Mouse (Mus musculus) small intestine, adult 2 months (tissue): ENCODE measurements around the gene Tmem169. TPM values are rescaled to one million over a fixed set of nuclear protein-coding genes. Genes with fewer than 3 reads are reported as not detected.

ENCODE experiments used
- H3K27ac ChIP-seq: fragments of 200-500 bp; 2 replicates; pipeline ENCODE4 v1.5.1; 2012; ENCODE audit warnings: low read depth, low read length, control low read depth, inconsistent platforms; ENCODE audit not compliant: insufficient read depth
- H3K27me3 ChIP-seq: fragments of 200-500 bp; 2 replicates; pipeline ENCODE4 v1.6.1; 2012; ENCODE audit warnings: mild to moderate bottlenecking, moderate library complexity, low read length, inconsistent platforms; ENCODE audit not compliant: control insufficient read depth, insufficient read depth
- H3K36me3 ChIP-seq: fragments of 200-500 bp; 2 replicates; pipeline ENCODE4 v1.6.1; 2012; ENCODE audit warnings: mild to moderate bottlenecking, low read length, control low read depth, inconsistent platforms; ENCODE audit not compliant: control insufficient read depth, insufficient read depth
- H3K4me1 ChIP-seq: fragments of 200-500 bp; 2 replicates; pipeline ENCODE4 v1.6.1; 2012; ENCODE audit warnings: low read length, inconsistent platforms, mixed read lengths; ENCODE audit not compliant: control insufficient read depth, insufficient read depth, insufficient read length
- H3K4me3 ChIP-seq: fragments of 200-500 bp; 2 replicates; pipeline ENCODE4 v1.5.1; 2012; ENCODE audit warnings: low read depth, mild to moderate bottlenecking, control low read depth, inconsistent platforms, low read length, moderate library complexity
- CTCF ChIP-seq: fragments of 200-500 bp; IDR thresholded peaks from 2 replicates; pipeline ENCODE4 v1.5.1; 2012; ENCODE audit warnings: low read depth, mild to moderate bottlenecking, control low read depth, inconsistent platforms, low read length, moderate library complexity, mixed read lengths; ENCODE audit not compliant: insufficient replicate concordance, insufficient read length; ENCODE audit errors: extremely low read depth
- POLR2A ChIP-seq: fragments of 200-500 bp; IDR thresholded peaks from 2 replicates; pipeline ENCODE4 v1.6.1; 2012; ENCODE audit warnings: low read depth, mild to moderate bottlenecking, control low read depth, inconsistent platforms, low read length, moderate library complexity
- WGBS: fragments of 180-500 bp; shearing (Covaris S2); methylation state at CpG from one replicate; pipeline ENCODE4 v1.1.7; 2018; 5-methylcytosine and 5-hydroxymethylcytosine counted together
- polyA plus RNA-seq: library from polyadenylated mRNA; depleted of rRNA; stranded (reverse); fragments of >200 nt; gene quantifications from 2 replicates; pipeline ENCODE4 v1.2.3, GENCODE M21; 2012

The Tmem169 gene
- polyA plus RNA-seq, 1 experiment: 0.04 TPM

GRCm38 (mm10) chr1:72306241-72306640 is 22.1 kb downstream of the Tmem169 start:
- Histone ChIP-seq H3K4me1 (peaks cover 2% of the 10 kb centered on the region; the same call in 1 of the 2 replicates), H3K27ac (no peak overlapping the region), H3K36me3 (no peaks in the 10 kb centered on the region), H3K27me3 (no peaks in the 10 kb centered on the region), H3K4me3 (no peak overlapping the region)
- 66% methylated on average over 3 of the region's 3 CpGs for WGBS
- no peak for TF ChIP-seq POLR2A
- TF ChIP-seq CTCF: no peak

GRCm38 (mm10) chr1:72306679-72307181 is 22.6 kb downstream of the Tmem169 start:
- 2% methylated on average over 11 of the region's 11 CpGs for WGBS
- H3K4me3 ChIP-seq: peak overlapping the region; percentile 77; the same call in 1 of the 2 replicates
- TF ChIP-seq POLR2A: no peak
- peak; percentile 66; the same call in 1 of the 2 replicates for TF ChIP-seq CTCF
- H3K36me3 ChIP-seq: no peaks in the 10 kb centered on the region
- H3K27ac ChIP-seq: no peak overlapping the region
- no peaks in the 10 kb centered on the region for H3K27me3 ChIP-seq
- H3K4me1 ChIP-seq: peaks cover 2% of the 10 kb centered on the region; the same call in 1 of the 2 replicates

GRCm38 (mm10) chr1:72307317-72307798 is 23.2 kb downstream of the Tmem169 start, which contains the start of gene Xrcc5:
Gene Xrcc5, plus strand, starts transcription at chr1:72307421.
- peaks cover 2% of the 10 kb centered on the region; the same call in 1 of the 2 replicates for H3K4me1 ChIP-seq
- under 1% methylated on average over 21 of the region's 21 CpGs for WGBS

GRCm38 (mm10) chr1:72308919-72309318 is 24.8 kb downstream of the Tmem169 start:
- no peak overlapping the region for H3K27ac ChIP-seq
- WGBS: 76% methylated on average over 4 of the region's 4 CpGs

More at GRCm38 (mm10) chr1:72307317-72307798, 23.2 kb downstream of the Tmem169 start, which contains the start of gene Xrcc5:
- H3K27me3 ChIP-seq: no peaks in the 10 kb centered on the region
- 0 out of 2 replicates have a peak within 1 kb of the TSS, but pooled peaks have one; percentile 6 for H3K27ac ChIP-seq
- no peaks in the 10 kb centered on the region for H3K36me3 ChIP-seq
- TF ChIP-seq POLR2A (peak; percentile 61), CTCF (no peak)
- peak within 1 kb of the TSS; percentile 77 for H3K4me3 ChIP-seq

GRCm38 (mm10) chr1:72309744-72310424 is 25.7 kb downstream of the Tmem169 start:
- Histone ChIP-seq H3K27me3 (no peaks in the 10 kb centered on the region), H3K4me1 (0 out of 2 replicates have a peak, but pooled peaks cover 2% of the 10 kb centered on the region), H3K36me3 (no peaks in the 10 kb centered on the region), H3K4me3 (no peak overlapping the region), H3K27ac (no peak overlapping the region)
- TF ChIP-seq POLR2A (no peak), CTCF (no peak)
- WGBS: 87% methylated on average over 6 of the region's 6 CpGs

More at GRCm38 (mm10) chr1:72308919-72309318, 24.8 kb downstream of the Tmem169 start:
- TF ChIP-seq CTCF (no peak), POLR2A (no peak)
- Histone ChIP-seq H3K4me1 (peaks cover 2% of the 10 kb centered on the region; the same call in 1 of the 2 replicates), H3K27me3 (no peaks in the 10 kb centered on the region), H3K4me3 (no peak overlapping the region), H3K36me3 (no peaks in the 10 kb centered on the region)

- no peaks in the 10 kb centered on the region for H3K4me1 ChIP-seq
- 86% methylated on average over 9 of the region's 9 CpGs for WGBS
- no peak for TF ChIP-seq CTCF
- TF ChIP-seq POLR2A: no peak
- H3K36me3 ChIP-seq: no peaks in the 10 kb centered on the region; the same call in 1 of the 2 replicates
- H3K27ac ChIP-seq: no peak overlapping the region
- H3K27me3 ChIP-seq: no peaks in the 10 kb centered on the region
- no peak overlapping the region for H3K4me3 ChIP-seq
Observed at GRCm38 (mm10) chr1:72312701-72313398, 28.7 kb downstream of the Tmem169 start.

GRCm38 (mm10) chr1:72313399-72314039 is 29.4 kb downstream of the Tmem169 start:
- Histone ChIP-seq H3K4me1 (no peaks in the 10 kb centered on the region), H3K36me3 (no peaks in the 10 kb centered on the region; the same call in 1 of the 2 replicates), H3K27me3 (no peaks in the 10 kb centered on the region), H3K4me3 (no peak overlapping the region), H3K27ac (no peak overlapping the region)
- WGBS: 74% methylated on average over 5 of the region's 5 CpGs
- TF ChIP-seq POLR2A (no peak), CTCF (no peak)
